Mouse (Mus musculus): ENCODE data around the gene Hibadh.

DNA sequence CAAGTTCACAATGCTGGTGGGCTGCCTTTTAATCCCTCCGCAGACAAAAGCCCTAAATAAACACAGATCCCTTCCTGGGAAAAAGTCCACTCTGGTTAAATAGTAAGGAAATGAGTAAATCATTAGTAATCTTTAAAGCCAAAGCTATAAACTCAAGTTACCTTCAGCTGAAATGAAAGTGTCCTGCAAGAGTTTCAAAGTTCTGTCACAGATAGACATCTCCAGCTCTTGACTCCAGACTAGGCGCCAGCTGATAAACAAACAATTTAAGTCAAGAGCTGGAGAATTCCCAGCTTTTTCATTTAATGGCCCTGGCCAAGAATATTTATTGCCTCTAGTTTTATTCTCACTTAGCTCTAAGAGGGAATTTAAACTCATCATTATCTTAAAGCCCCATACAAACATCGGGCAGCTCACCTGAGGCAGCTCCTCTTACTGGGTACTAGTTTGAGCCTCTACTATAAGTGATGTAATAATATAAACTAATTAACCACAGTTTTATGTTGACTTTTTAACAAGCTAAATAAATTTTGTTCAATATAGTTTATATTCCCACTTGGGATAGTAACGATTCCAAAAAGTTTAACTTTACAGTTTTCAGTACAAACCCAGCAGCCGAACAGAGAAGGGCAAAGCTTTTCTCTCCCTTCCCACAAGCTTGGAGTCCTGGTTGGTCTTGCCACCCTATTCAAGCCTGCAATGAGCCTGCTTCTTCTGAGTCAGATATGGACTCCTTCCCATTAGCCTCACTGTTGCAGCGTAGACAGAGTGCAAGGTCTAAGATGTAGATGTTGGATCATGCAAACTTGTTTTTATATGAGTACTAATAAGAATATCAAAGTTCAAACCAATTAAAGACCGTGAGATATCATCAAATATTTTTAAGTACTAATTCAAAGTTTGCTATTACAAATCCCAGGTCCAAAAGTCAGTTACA, 38.2 kb downstream of the Hibadh start:
- no peak for TF ChIP-seq CTCF (IDR thresholded peaks at IDR 0.05; ENCODE audit: control insufficient read depth, insufficient read depth, insufficient replicate concordance, low read depth, low read length)
- TF ChIP-seq POLR2A (IDR thresholded peaks at IDR 0.05; ENCODE audit: control insufficient read depth, low read depth, low read length): no peak
